Mouse (Mus musculus) cerebellum, postnatal 4 days (tissue): Measurements from ENCODE around the gene Nisch.

Experiments used
- DNase-seq, 2 experiments: peaks; one replicate each; pipeline ENCODE4 v3.0.0; 2022; ENCODE audit warnings: low spot score in 2 of 2, mixed read lengths in 1 of 2

Nisch gene

DNA sequence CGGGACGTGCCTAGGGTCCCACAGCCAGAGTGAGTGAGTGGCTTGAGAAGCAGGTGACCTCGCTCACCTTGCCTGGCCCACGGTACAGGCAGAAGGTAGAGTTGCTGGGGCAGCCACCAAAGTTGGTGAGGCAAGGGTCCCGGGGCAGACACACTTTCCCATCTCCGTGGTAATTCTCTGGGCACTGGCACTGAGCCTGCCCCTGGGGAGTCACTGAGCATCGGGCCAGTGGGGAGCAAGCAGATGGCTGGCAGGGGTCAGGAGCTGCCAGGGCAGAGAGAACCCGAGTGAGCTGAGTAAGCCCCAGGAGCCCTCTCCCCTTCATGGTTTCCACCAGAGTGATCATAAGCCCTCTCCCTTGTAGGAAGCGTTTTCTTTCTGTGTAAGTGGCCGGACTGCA lies 55.1 kb downstream of the Nisch start:
- DNase-seq = no peak

DNA sequence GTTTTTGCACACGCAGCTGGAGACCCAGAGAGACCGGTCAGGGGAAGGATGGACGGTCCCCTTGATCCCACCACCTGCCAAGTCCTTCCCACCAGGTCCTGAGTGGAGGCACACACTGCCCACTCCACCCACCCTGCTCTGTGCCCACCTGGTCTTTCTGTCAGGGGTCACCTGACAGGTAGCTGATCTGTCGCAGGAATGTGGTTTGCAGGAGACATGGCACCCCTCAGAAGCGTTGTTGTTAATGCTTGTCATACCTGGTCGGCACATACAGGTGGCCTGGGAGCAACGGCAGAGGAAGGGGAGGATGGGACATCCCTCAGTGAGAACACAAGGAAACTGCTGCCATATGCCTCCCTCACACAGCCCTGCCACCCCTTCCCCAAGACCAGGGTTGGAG lies 55.6 kb downstream of the Nisch start:
- no peak for DNase-seq

DNA sequence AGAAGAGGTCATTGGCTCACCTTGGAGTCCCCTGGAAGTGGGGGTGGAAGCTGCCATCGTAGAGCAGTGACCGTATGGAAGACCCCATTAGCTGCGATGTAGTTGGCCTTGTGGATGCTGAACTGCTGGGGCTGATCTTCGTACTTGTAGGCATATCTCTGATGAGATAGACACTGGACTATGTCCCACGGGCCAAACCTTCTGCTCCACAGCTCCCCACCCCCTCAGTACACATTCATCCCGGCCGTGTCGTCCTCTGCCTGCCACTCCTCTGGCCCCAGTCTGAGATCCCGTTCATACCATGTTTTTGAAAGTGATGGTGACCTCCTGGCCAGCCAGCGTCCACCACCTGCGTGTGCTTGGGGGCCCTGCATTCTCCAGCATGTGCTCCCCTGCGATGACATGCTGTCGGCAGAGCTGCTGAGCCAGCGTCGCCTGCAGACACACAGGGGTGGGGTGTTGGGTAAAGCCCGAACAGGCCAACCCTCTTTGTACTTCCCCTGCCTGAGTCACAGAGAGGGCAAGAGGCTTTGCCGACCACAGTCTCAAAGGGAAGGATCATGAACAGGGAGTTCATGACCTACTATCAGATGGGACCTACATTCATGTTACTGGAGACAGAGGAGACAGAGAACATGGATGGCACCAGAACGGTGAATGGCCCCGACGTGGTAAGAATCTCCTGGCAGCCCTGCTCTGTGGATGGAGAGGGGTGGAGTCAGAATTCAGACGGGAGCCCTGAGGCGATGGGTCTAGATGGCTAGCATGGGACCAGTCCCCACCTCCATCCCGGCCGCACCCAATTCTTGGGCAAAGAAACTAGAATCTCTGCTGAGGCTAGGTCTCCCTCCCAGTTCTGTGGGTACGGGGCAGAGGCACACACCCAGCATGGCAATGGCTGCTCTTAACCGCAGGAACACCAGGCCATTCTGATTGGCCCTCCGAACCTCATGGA lies 56.3 kb downstream of the Nisch start:
- DNase-seq = no peak

DNA sequence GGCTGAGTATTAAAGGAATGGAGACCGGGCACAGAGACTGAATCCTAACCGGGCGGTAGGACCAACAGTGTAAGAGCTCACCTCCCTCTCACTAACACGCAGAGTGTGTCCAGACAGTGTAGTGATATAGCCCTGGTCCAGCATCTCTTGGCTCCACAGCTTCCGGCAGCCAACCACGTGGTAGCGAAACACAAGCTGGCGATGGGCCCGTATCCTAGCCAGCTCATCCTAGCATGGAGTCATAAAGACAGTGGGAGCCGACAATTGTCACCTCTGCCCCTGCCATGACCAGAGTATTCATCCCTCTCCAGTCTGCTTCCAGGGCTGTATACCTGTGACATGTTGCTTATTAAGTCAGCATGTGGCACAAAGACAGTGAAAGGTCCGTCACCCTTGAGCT lies 71.1 kb downstream of the Nisch start:
- DNase-seq = no peak

DNA sequence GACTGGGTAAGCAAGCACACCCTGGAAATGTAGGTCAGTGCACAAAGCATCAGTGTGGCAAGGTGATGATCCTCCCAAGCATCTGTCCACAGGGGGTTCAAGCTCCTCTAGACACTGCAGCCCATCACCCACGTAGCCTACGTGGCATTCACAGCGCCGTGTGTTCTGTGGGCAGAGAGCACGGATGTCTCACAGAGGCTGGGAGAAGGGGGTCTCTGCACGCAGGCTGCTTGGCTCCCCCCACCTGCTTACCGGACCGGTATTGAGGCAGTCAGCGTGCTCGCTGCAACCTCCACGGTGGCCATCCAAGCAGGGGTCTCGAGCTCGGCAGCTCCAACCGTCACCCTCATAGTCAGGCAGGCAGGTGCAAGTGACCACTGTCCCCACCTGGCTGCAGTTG lies 75.7 kb downstream of the Nisch start:
- peak in 1 of 2 experiments; percentile 16 for DNase-seq

DNA sequence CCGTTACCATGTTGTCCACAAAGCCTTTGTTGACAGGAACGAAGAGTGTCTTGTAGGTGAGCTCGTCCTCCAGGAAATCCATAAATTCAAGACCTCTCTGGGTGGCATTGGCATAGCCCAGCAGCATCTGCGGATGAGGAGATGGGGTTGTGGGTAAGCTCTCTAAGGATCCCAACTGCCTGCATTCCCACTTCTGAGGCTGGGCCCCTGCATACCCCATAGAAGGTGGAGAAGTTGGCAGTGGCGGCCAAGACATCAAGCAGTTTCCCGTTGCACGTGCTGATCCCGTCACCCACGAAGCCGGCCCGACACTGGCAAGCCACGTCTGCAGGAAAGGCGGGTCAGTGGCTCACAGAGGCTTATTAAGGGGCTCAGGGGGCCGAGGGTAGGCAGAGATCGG lies 76.6 kb downstream of the Nisch start:
- no peak for DNase-seq

DNA sequence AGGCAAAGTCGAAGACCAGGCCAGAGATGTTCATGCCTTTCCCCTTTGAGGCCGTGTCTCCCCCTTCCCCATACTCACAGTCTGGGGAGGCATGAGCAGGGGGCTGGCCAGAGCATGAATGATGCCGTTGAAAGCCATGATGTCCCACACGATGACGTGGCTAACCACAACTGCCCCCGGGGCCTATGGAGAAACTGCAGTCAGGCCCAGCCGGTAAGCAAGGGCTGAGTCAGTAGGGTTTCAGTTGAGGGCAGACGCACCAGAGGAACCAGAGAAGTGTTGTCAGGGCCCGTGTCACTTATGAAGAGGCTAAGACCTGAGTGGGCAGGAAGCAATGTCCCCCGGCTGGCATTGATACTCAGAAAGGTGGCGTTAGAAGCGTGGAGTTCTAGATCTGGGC lies 77.1 kb downstream of the Nisch start:
- DNase-seq = peak in 1 of 2 experiments; percentile 14

DNA sequence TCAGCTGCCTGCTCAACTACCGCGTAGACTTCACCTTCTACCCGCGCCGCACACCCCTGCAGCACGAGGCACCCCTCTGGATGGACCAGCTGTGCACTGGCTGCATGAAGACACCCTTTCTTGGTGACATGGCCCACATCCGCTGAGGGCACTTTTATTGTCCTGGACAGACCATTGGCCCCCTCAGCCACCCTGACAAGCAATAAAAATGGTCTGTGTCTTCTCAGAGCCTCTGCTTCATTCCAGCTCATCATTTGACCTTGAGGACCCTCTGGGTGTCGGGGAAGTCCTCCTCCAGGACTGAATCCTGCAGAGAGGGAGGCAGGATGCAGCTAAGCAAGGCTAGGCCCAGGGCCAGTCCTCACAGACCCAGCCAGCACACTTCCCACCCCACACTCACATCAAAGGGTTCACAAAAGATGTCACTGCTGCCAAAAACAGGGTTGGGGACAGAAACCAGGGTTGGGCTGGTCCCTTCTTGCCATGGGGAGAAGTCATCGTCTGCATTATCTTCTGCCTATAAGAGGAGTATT lies 77.8 kb downstream of the Nisch start:
- DNase-seq = peak in 1 of 2 experiments; percentile 18

DNA sequence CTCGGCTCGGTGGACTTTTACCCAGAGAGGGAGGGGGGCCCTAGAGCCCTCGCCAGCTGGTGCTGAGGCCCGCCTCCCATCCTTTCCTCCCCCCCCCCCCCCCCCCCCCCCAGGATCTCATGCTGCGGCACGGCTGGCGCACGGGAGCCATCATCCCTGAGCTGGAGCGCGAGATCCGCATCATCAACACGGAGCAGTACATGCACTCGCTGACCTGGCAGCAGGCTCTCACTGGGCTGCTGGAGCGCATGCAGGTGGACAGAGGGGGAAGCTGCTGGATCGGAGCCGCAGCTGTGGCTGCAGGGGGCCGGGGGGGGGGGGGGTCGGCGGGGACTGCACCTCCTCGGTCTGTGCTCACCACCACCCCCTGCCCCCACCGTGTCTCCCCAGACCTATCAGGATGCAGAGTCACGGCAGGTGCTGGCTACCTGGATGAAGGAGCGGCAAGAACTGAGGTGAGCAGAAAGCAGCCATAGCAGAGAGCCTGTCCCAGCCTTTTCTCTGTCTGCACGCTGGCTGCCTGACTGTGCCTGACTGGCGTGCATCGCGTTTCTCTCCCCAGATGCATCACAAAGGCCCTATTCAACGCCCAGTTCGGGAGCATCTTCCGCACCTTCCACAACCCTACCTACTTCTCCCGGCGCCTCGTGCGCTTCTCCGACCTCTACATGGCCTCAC lies 78.4 kb downstream of the Nisch start:
- peak in 1 of 2 experiments; percentile 20 for DNase-seq

DNA sequence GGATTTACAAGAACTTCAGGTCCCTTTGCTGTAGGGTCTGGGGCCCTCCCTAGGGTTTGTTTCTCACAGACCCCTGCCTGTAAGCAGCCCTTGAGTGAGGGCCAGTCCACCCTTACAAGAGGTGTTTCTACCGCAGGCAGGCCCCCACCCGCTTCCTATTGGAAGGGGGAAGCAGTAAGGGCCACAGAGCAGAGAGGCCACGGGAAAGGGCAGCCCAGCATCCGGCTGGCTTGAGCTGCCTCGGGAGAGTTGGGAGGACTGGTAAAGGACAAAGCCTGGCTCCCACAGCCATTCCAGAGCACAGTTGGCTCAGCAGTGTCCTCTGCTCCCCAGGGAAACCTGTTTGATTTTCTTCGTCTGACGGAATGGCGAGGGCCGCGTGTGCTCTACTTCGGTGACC lies 79.0 kb downstream of the Nisch start:
- DNase-seq = no peak

DNA sequence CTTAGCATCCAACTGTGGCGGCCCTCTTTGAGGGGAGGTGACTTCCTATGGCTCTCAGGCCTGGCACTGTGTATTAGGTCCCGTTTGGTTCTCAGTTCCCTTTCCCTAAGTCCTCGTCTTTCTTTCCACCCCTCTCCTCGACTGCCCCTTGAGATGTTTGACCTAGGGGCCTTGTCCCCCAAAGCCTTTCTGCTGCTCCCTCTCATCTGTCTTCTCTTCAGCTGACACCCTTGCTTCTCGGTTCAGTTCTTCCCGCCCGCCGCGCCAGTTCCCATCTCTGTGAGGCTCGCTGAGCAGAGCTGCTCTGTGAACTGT lies 79.5 kb downstream of the Nisch start:
- DNase-seq = peak in 1 of 2 experiments; percentile 18

DNA sequence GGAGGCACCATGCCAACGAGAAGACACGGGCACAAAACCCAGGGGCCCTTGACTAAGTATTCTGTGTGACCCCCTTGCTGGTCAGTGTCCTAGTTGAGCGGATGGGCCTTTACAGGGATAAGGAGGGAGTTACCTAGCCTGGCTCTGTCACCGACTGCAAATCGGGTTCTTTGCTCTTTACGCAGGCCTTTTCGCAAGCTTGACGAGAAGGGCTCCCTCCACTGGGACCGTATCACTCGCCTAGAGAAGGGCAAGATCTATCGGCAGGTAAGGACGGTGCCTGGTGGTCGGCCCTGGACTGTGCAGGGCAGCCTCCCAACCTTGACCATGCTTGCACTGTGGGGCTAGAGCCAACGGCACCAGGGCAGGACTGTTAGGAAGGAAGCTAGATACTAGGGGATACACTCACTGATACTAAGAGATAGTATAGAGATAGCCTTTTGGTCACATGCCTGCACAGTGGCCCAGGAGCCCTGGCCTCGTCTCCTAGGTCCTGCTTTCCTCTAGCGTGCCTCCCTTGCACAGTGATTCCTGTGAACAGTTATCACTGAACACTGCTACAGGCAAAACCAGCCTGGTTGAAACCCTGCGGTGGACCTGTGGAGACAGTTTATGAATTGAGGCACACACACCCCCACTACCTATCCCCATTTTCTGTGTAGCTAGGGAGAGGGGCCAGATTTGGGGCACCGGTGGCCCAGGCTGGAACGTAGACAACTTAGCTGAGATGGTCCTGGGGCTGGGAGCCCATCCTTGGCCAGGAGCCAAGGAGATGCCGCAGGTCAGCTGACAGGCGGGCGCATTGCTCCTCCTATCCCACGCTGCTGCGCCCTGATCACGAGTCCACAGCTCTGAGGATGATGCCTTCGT lies 80.1 kb downstream of the Nisch start:
- DNase-seq = peak in 1 of 2 experiments; percentile 13

DNA sequence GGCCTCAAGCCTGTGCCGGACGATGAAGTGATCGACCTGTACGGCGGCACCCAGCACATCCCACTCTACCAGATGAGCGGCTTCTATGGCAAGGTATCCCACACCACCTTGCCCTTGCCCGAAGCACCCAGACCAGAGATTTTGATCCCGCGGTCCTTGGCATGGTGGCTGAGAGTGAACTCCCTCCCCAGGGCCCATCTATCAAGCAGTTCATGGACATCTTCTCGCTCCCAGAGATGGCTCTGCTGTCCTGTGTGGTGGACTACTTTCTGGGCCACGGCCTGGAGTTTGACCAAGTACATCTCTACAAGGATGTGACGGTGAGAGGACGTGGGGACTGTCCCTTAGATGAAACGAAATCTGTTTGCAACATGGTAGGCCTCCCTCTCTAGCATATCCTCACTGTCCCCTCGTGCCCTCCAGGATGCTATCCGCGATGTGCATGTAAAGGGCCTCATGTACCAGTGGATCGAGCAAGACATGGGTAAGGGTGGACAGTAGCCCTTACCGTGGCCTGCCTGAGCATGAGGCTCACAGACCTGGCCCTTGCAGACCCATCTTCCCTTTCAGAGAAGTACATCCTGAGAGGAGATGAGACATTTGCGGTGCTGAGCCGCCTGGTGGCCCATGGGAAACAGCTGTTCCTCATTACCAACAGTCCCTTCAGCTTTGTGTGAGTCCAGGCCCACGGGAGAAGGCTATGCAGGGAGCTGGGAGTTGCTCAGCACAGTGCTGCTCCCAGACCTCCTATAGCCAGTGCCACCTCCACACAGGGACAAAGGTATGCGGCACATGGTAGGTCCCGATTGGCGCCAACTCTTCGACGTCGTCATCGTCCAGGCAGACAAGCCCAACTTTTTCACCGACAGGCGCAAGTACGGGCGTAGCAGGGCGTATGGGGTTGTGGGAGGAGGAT lies 81.0 kb downstream of the Nisch start:
- peak in 1 of 2 experiments; percentile 16 for DNase-seq

DNA sequence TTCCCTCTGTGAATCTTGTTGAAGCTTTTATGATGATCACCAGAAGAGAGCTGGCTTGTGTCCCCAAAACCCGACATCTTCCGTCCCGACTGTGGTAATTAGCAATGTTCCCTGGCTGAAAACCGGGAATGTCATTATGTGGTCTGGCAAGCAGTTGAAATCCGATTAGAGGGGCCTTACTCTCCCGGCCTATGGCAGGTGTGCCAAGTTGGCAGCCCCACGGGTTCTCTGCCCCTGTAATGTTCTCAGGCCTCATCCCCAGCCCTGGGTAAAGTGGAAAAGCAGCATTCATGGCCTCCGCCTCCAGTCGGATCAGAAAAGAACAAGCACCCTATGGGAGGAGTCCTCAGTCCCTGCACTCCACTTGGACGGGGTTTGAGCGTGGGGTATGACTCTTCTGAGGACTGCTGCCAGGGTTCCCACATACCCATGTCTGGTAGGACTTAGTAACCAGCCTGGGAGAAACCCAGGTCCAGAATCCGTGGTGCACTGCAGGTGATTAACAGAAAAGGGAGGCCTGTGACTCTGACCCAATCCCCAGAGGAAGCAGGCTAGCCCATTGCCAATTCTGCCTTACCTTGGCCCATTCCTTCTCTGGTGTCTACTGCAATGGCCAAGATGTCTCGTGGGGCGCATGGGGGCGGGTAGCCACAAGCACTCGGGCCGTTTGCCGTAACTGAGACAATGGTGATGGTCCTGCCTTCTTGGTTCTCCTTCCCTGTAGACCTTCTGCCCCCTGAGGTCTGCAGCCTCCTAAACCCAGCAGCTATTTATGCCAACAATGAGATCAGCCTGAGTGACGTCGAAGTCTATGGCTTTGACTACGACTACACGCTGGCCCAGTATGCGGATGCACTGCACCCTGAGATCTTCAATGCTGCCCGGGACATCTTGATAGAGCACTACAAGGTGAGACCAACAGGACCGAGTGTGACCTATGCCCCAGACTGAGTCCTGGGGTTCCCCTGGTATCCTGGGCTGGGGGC lies 82.4 kb downstream of the Nisch start:
- peak; percentile 19 to 65 for DNase-seq

DNA sequence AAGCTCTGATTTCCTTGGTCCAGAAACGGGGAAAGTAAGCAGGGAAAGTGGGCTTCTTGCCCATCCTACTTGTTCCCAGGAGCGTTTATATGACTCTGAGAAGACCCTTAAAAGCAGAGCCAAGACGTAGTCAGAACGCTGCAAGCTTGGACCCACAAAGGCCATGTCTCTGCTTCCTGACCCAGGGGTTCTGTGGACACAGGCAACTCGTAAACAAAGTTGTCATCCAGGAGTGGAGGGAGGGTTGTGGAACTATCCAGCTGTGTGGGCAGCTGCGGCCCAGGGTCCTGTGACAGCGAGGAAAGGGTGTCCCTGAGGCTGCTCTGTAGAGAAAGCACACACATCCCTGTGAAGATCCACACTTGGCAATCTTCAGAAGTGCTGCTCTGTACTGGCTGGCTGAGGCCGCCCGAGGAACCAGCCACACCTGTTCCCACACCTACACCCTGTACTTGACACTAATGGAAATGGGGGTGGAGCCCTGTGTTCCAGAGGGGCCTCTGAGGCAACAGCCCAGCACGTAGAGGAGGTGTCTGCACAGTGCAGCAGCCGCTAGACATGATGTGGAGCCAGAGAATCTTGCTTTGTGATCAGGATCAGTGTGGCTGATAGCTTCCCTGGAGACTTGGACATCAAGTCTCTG lies 83.6 kb downstream of the Nisch start:
- no peak for DNase-seq

DNA sequence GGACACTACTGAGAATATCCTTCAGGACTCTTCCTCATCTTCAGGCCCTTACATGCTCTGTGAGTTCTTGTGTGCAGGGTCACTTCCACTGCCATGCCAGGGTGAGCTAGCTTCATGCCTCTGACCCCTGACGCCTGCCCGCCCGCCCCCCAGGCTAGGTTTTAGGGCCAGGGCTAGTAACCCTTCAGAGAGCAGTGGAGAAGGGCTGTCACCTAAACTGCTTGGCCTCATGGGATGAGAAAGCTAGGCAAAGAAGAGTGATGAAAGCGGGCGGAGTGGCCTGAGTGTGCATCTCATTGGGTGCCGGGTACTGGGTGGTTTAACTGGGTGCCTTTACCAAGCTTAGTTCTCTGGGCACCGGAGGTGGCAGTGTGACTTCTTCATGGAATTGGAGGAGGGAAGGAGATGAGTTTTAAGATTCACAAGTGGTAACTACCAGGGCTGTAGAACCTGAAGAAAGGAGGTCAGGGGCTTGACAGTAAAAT lies 84.2 kb downstream of the Nisch start:
- DNase-seq = no peak

DNA sequence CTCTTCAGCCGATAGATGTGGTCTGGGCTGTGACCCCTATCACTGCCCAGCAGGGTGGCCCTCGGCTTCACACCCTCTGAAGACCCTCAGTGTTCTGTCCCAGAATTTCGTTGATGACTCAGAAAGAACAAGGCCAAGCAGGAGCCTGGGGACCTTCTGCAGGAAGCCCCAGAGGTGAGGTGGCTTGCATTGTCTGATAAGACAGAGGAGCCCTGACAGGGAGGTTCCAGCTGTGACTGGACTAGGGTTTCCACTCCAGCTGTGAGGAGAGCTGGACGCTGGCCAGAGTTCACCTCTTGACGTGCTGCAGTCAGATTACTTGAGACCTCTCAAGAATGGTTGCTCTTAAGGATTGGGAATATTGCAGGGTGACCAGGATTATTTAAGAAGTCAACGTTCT lies 84.7 kb downstream of the Nisch start:
- no peak for DNase-seq

DNA sequence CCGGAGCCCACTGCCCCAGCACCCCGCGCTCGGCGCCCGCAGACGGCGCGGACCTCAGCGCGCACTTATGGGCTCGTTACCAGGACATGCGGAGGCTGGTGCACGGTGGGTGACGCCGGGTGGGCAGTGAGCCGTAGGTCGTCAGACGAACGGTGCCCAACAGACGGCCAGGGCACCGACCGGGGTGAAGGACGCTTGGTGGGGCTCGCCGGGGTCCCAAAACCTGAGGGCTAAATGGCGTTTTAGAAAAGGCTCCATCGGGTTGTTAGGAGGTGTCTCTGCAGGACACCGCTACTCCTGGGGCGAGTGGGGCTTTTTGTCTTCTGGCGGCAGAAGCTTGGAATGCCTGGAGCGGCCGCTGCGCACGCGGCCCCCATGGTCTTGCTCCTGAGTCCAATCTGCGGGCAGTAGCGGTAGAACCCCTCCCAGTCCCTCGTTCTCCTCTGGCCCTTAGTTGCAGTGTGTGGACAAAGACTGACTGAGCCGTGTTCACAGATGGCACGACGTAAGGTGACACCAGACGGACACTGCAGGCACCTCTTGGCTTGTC lies 85.4 kb downstream of the Nisch start:
- no peak for DNase-seq
